Mouse (Mus musculus) G1E (cell line): ENCODE measurements around the gene Ap1g1.

ENCODE experiments used
- CTCF ChIP-seq: IDR thresholded peaks from 2 replicates; pipeline ENCODE4 v1.5.1; 2012; ENCODE audit warnings: low read depth, low read length, inconsistent platforms, mixed read lengths
- GATA1 ChIP-seq: IDR thresholded peaks from 2 replicates; pipeline ENCODE4 v1.6.1; 2012; ENCODE audit warnings: borderline replicate concordance, low read length, inconsistent platforms, mixed read lengths
- POLR2AphosphoS5 ChIP-seq: IDR thresholded peaks from 2 replicates; pipeline ENCODE4 v1.6.1; 2012; ENCODE audit warnings: low read depth, low read length, inconsistent platforms; ENCODE audit not compliant: insufficient replicate concordance

- TF ChIP-seq CTCF (no peak), GATA1 (no peak), POLR2AphosphoS5 (no peak)
These were observed 22.0 kb downstream of the Ap1g1 start for GRCm38 (mm10) chr8:109800325-109800724.
